Mouse (Mus musculus): Measurements from ENCODE around the gene Sh2d1b2. TPM values are rescaled to one million over a fixed set of nuclear protein-coding genes. Genes with fewer than 3 reads are reported as not detected.

Gene Sh2d1b2
- polyA plus RNA-seq, 1 experiment, result not detected

- 83% methylated on average over 4 of the region's 4 CpGs for WGBS
- no peak for DNase-seq (ENCODE audit: low read depth, low spot score)
These were observed 38.1 kb downstream of the Sh2d1b2 start for GRCm38 (mm10) chr1:170270696-170271095.

- DNase-seq (ENCODE audit: low read depth, low spot score), result no peak
These were observed 40.7 kb downstream of the Sh2d1b2 start for GRCm38 (mm10) chr1:170273252-170273651.

- no peak for DNase-seq (ENCODE audit: low read depth, low spot score)
- WGBS, result 71% methylated on average over 3 of the region's 3 CpGs
These were observed 44.5 kb downstream of the Sh2d1b2 start, which contains the start of gene Sh2d1b1 for GRCm38 (mm10) chr1:170277016-170277415. TSS of gene Sh2d1b1 (plus strand) at chr1:170277320.

- DNase-seq (ENCODE audit: low read depth, low spot score), result no peak
- whole genome bisulfite sequencing, result 60% methylated on average over 4 of the region's 4 CpGs
These were observed 50.0 kb downstream of the Sh2d1b2 start for GRCm38 (mm10) chr1:170282415-170283129.

- WGBS, result 33% methylated on average over 9 of the region's 9 CpGs
- DNase-seq (ENCODE audit: low read depth, low spot score), result no peak
These were observed 59.8 kb downstream of the Sh2d1b2 start for GRCm38 (mm10) chr1:170292239-170292951.

GRCm38 (mm10) chr1:170293257-170293656, 60.7 kb downstream of the Sh2d1b2 start:
- no peak for DNase-seq (ENCODE audit: low read depth, low spot score)

GRCm38 (mm10) chr1:170294786-170295570, 62.4 kb downstream of the Sh2d1b2 start:
- WGBS, result 85% methylated on average over 15 of the region's 15 CpGs
- no peak for DNase-seq (ENCODE audit: low read depth, low spot score)

More at GRCm38 (mm10) chr1:170293257-170293656, 60.7 kb downstream of the Sh2d1b2 start:
- 91% methylated on average over 5 of the region's 5 CpGs for WGBS

- DNase-seq (ENCODE audit: low read depth, low spot score), result no peak
- WGBS, result 76% methylated on average over 4 of the region's 4 CpGs
These were observed 66.9 kb downstream of the Sh2d1b2 start for GRCm38 (mm10) chr1:170299496-170299895.

GRCm38 (mm10) chr1:170301686-170302085, 69.1 kb downstream of the Sh2d1b2 start:
- DNase-seq (ENCODE audit: low read depth, low spot score), result no peak
- WGBS, result 93% methylated on average over 9 of the region's 9 CpGs

- DNase-seq (ENCODE audit: low read depth, low spot score), result no peak
- 90% methylated on average over 6 of the region's 6 CpGs for WGBS
These were observed 69.9 kb downstream of the Sh2d1b2 start for GRCm38 (mm10) chr1:170302456-170302855.

- WGBS, result 88% methylated on average over 6 of the region's 6 CpGs
- no peak for DNase-seq (ENCODE audit: low read depth, low spot score)
These were observed 70.6 kb downstream of the Sh2d1b2 start for GRCm38 (mm10) chr1:170303103-170303502.

Other genes starting within 250 kb of the Sh2d1b2 start
- gene Ddr2, start 122.0 kb upstream of the Sh2d1b2 start, polyA plus RNA-seq (2012; rRNA removed), result 4.7 and 10.5 TPM in 2 replicates
- 35.8 and 41.2 TPM in 2 replicates for gene Uap1, start 57.8 kb upstream of the Sh2d1b2 start, polyA plus RNA-seq (2012; rRNA removed)
- gene Uhmk1, start 17.4 kb upstream of the Sh2d1b2 start, polyA plus RNA-seq (2012; rRNA removed), result 7.7 and 10.5 TPM in 2 replicates
- gene Sh2d1b1, start 44.6 kb downstream of the Sh2d1b2 start, polyA plus RNA-seq (2012; rRNA removed), result 0.73 and 0.85 TPM in 2 replicates
- gene Gm7694, start 73.6 kb downstream of the Sh2d1b2 start, polyA plus RNA-seq (2012; rRNA removed), result 10.6 and 16.0 TPM in 2 replicates
- not detected in 2 replicates for gene Spata46, start 76.1 kb downstream of the Sh2d1b2 start, polyA plus RNA-seq (2012; rRNA removed)